Mouse (Mus musculus) lung, embryonic 14.5 days (tissue): Measurements from ENCODE around the gene Retnla. TPM values are rescaled to one million over a fixed set of nuclear protein-coding genes. Genes with fewer than 3 reads are reported as not detected.
"Not testable (repeated sequence)": the region's sequence is repeated elsewhere in the genome, so short reads cannot be mapped to it uniquely, and the experiment has no call there.

Experiments
- ATAC-seq: fragments of 200-750 bp; cut with Nextera tagmentation; 2 replicates; pipeline ENCODE4 v1.8.0; 2017; ENCODE audit warnings: mild to moderate bottlenecking, moderate TSS enrichment, moderate library complexity; ENCODE audit not compliant: insufficient read depth
- DNase-seq: peaks from one replicate; pipeline ENCODE4 v3.0.0-alpha.2; 2015
- H3K27ac ChIP-seq: fragments of 300-500 bp; sonication (generic); 2 replicates; pipeline ENCODE4 v1.5.1; 2014; ENCODE audit warnings: low read depth, mild to moderate bottlenecking, moderate library complexity
- H3K27me3 ChIP-seq: fragments of 300-500 bp; sonication (generic); 2 replicates; pipeline ENCODE4 v1.6.1; 2014; ENCODE audit warnings: low read length, control low read depth; ENCODE audit not compliant: insufficient read depth
- H3K36me3 ChIP-seq: fragments of 300-500 bp; sonication (generic); 2 replicates; pipeline ENCODE4 v1.6.1; 2014; ENCODE audit warnings: control low read depth; ENCODE audit not compliant: insufficient read depth
- H3K4me1 ChIP-seq: fragments of 300-500 bp; sonication (generic); 2 replicates; pipeline ENCODE4 v1.6.1; 2014; ENCODE audit warnings: antibody characterized with exemption, control low read depth; ENCODE audit not compliant: insufficient read depth
- H3K4me2 ChIP-seq: fragments of 300-500 bp; sonication (generic); 2 replicates; pipeline ENCODE4 v1.6.1; 2014; ENCODE audit warnings: mild to moderate bottlenecking
- H3K4me3 ChIP-seq: fragments of 300-500 bp; sonication (generic); 2 replicates; pipeline ENCODE4 v1.5.1; 2014; ENCODE audit warnings: low read depth, low read length
- H3K9ac ChIP-seq: fragments of 300-500 bp; sonication (generic); 2 replicates; pipeline ENCODE4 v1.6.1; 2014
- H3K9me3 ChIP-seq: fragments of 300-500 bp; sonication (generic); 2 replicates; pipeline ENCODE4 v1.6.1; 2016; ENCODE audit warnings: low read depth, low read length, control low read depth
- CTCF ChIP-seq: IDR thresholded peaks from 2 replicates; pipeline ENCODE4 v1.5.1; 2016; ENCODE audit warnings: antibody characterized with exemption, low read depth
- WGBS: fragments of 180-500 bp; shearing (Covaris S2); extraction: QIAGEN DNeasy Blood & Tissue Kit; methylation state at CpG from one replicate; pipeline ENCODE4 v1.1.7; 2014; 5-methylcytosine and 5-hydroxymethylcytosine counted together
- polyA plus RNA-seq: library from polyadenylated mRNA; unstranded; fragments of >200 nt; fragmentation: Nextera tagmentation; extraction: Ambion mirVana; gene quantifications from 2 replicates; pipeline ENCODE4 v1.2.1, GENCODE M21; 2014

Gene Retnla
- polyA plus RNA-seq, 1 experiment from 2014 or later = 0.67 TPM

- no peaks in the 10 kb centered on the region for H3K27me3 ChIP-seq
- no peak overlapping the region for H3K4me2 ChIP-seq
- DNase-seq (peak; percentile 60), ATAC-seq (no peak)
- no peaks in the 10 kb centered on the region for H3K36me3 ChIP-seq
- no peak overlapping the region for H3K9ac ChIP-seq
- 38% methylated on average over 7 of the region's 7 CpGs for WGBS
- H3K9me3 ChIP-seq = no peaks in the 10 kb centered on the region
- no peaks in the 10 kb centered on the region for H3K4me1 ChIP-seq
- no peak overlapping the region for H3K27ac ChIP-seq
- H3K4me3 ChIP-seq = no peak overlapping the region
- TF ChIP-seq CTCF = no peak
These were observed 30.4 kb upstream of the Retnla start for GRCm38 (mm10) chr16:48811881-48812436.

- Histone ChIP-seq H3K36me3 (no peaks in the 10 kb centered on the region), H3K27me3 (no peaks in the 10 kb centered on the region), H3K4me3 (no peak within 1 kb of the TSS), H3K4me2 (no peak within 1 kb of the TSS), H3K9ac (no peak within 1 kb of the TSS), H3K9me3 (no peaks in the 10 kb centered on the region), H3K4me1 (no peaks in the 10 kb centered on the region), H3K27ac (no peak within 1 kb of the TSS)
- peak; percentile 76 for ATAC-seq
- TF ChIP-seq CTCF = no peak
- 60% methylated on average over 2 of the region's 2 CpGs for WGBS
- DNase-seq = peak; percentile 70
These were observed 25.7 kb upstream of the Retnla start, which contains the start of gene Retnlb for GRCm38 (mm10) chr16:48816695-48817094. TSS of gene Retnlb (plus strand) at chr16:48816856.

GRCm38 (mm10) chr16:48818524-48818923 lies 23.8 kb upstream of the Retnla start:
- DNase-seq (no peak), ATAC-seq (no peak)
- Histone ChIP-seq H3K36me3 (no peaks in the 10 kb centered on the region), H3K9me3 (no peaks in the 10 kb centered on the region), H3K4me1 (no peaks in the 10 kb centered on the region), H3K27me3 (no peaks in the 10 kb centered on the region), H3K4me3 (no peak overlapping the region), H3K4me2 (no peak overlapping the region), H3K9ac (no peak overlapping the region), H3K27ac (no peak overlapping the region)
- TF ChIP-seq CTCF = no peak
- WGBS = 92% methylated on average over 6 of the region's 6 CpGs

GRCm38 (mm10) chr16:48826474-48826873 lies 15.9 kb upstream of the Retnla start:
- TF ChIP-seq CTCF = no peak
- 48% methylated on average over 3 of the region's 3 CpGs for WGBS

GRCm38 (mm10) chr16:48827625-48828024 lies 14.7 kb upstream of the Retnla start:
- WGBS = 48% methylated on average over 1 of the region's 1 CpGs
- H3K27me3 ChIP-seq = no peaks in the 10 kb centered on the region
- no peak for TF ChIP-seq CTCF
- H3K4me1 ChIP-seq = no peaks in the 10 kb centered on the region
- H3K27ac ChIP-seq = no peak overlapping the region
- H3K9me3 ChIP-seq = no peaks in the 10 kb centered on the region
- no peak for DNase-seq
- no peaks in the 10 kb centered on the region for H3K36me3 ChIP-seq
- ATAC-seq = no peak
- H3K4me3 ChIP-seq = no peak overlapping the region
- H3K9ac ChIP-seq = no peak overlapping the region
- no peak overlapping the region for H3K4me2 ChIP-seq

More at GRCm38 (mm10) chr16:48826474-48826873, 15.9 kb upstream of the Retnla start:
- DNase-seq (peak; percentile 51), ATAC-seq (peak; percentile 54; the same call in 1 of the 2 replicates)
- no peak overlapping the region; the same call in 1 of the 2 replicates for H3K27ac ChIP-seq
- H3K36me3 ChIP-seq = no peaks in the 10 kb centered on the region
- H3K4me3 ChIP-seq = no peak overlapping the region
- H3K9ac ChIP-seq = no peak overlapping the region
- no peaks in the 10 kb centered on the region for H3K27me3 ChIP-seq
- H3K9me3 ChIP-seq = no peaks in the 10 kb centered on the region
- no peaks in the 10 kb centered on the region for H3K4me1 ChIP-seq
- no peak overlapping the region for H3K4me2 ChIP-seq

- Histone ChIP-seq H3K4me1 (no peaks in the 10 kb centered on the region), H3K36me3 (no peaks in the 10 kb centered on the region), H3K9me3 (no peaks in the 10 kb centered on the region), H3K4me3 (no peak overlapping the region), H3K27me3 (no peaks in the 10 kb centered on the region), H3K27ac (no peak overlapping the region), H3K4me2 (no peak overlapping the region), H3K9ac (no peak overlapping the region)
- no peak for TF ChIP-seq CTCF
- DNase-seq = no peak
- 65% methylated on average over 4 of the region's 4 CpGs for WGBS
- no peak for ATAC-seq
These were observed 13.3 kb upstream of the Retnla start for GRCm38 (mm10) chr16:48829060-48829459.

- DNase-seq = peak; percentile 13
- WGBS = 57% methylated on average over 7 of the region's 8 CpGs
These were observed 10.3 kb upstream of the Retnla start for GRCm38 (mm10) chr16:48832055-48832454.

GRCm38 (mm10) chr16:48833626-48834025 lies 8.7 kb upstream of the Retnla start:
- H3K36me3 ChIP-seq, H3K27ac ChIP-seq, H3K9me3 ChIP-seq, ATAC-seq, H3K4me2 ChIP-seq, H3K27me3 ChIP-seq, H3K4me1 ChIP-seq, DNase-seq, H3K4me3 ChIP-seq, H3K9ac ChIP-seq: not testable (repeated sequence)
- 57% methylated on average over 1 of the region's 1 CpGs for WGBS

More at GRCm38 (mm10) chr16:48832055-48832454, 10.3 kb upstream of the Retnla start:
- Histone ChIP-seq H3K9ac (no peak overlapping the region), H3K4me3 (no peak overlapping the region), H3K4me2 (no peak overlapping the region), H3K9me3 (no peaks in the 10 kb centered on the region; the same call in 1 of the 2 replicates), H3K36me3 (no peaks in the 10 kb centered on the region), H3K27me3 (no peaks in the 10 kb centered on the region), H3K27ac (no peak overlapping the region), H3K4me1 (no peaks in the 10 kb centered on the region)
- ATAC-seq = no peak
- TF ChIP-seq CTCF = no peak
